Mouse (Mus musculus) 3134 (cell line): ENCODE results near the gene Insig1.
A peak's percentile ranks its signal among the peaks of the same experiment; 100 is the strongest.

Experiments used
- DNase-seq: peaks from one replicate; pipeline ENCODE4 v3.0.0-alpha.2; 2011; ENCODE audit warnings: low spot score; ENCODE audit not compliant: insufficient read length; ENCODE audit errors: extremely low read depth

Insig1 gene

DNA sequence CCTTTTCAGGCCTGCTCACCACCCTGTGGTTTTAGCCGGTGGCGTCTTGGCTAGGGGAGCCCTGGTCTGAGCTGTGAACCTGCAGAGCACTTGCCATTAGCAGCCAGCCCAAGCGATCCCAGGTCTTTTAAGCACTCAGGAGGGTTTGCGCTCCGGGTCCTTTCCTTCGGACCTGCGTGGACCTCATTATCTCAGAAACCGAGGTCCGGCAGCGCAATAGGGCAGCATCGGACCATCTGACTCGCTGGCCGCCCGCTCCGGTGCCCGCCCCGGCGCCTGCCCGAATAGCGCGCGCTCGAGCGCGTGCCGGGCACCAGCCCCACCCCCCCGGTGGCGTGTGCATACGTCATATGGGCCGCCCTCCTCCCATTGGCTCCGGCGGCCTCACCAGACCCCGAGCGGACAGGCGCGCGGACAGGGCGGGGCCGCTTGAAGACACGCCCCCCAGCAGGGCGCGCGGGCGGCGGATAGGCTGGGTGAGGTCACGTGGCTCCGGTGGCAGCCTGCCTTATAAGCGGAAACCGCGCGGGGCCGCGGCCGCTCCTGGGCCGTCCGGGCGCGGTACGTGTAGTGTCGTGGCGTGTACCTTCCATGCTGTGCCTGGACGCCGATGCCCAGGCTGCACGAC, at the start of gene Insig1:
Gene Insig1 (plus strand): TSS at position 536 of the 628 bp plus-strand sequence.
- peak; percentile 96 for DNase-seq

DNA sequence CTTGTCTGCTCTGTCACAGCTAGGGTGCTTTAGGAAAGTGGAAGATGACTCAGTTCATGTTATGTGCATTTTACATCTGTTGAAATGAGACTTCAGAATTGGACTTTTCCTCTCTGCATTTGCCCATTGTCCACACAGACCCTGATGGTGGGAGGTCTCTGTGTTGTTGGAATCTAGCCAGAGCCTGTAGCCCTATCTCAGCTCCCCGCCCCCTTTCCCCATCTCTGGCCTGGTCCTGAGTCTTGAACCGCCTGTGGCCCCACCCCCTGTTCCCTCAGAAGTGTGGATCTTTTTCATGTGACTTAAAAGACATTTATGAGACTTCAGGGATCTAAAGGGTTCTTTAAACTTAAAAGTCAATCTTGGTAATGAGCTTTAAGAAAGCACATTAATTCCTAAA, 47.7 kb upstream of the Insig1 start:
- DNase-seq: no peak

DNA sequence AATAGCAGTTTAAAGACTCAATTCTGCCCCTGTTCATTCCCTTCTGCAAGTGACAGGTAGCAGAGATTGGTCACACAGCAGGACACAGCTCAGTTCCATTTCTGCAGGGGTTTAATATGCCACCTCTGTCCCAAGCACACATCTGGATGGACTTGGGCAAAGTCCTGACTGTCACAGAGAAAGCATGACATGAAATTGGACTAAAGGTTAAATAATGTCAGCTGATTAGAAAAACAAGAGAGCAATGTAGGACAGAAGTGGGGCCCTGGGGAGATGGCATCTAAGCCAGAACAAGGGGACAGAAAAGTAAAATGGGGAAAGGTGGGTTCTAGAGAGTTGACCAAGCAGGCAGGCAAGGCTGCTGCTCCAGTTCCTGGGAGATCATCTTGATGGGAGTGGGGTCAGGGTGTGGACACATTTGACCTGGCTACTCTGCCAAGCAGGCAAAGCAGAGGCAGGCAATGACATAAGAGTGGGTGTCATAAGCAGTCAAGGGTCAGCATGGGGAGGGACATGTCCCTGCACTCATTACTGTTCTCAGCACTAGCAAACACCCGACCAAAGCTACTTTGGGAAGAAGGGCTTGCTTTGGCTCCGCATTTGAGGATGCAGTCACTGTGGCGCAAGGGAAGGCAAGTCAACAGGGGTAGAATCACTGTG, 39.5 kb upstream of the Insig1 start:
- DNase-seq: no peak

DNA sequence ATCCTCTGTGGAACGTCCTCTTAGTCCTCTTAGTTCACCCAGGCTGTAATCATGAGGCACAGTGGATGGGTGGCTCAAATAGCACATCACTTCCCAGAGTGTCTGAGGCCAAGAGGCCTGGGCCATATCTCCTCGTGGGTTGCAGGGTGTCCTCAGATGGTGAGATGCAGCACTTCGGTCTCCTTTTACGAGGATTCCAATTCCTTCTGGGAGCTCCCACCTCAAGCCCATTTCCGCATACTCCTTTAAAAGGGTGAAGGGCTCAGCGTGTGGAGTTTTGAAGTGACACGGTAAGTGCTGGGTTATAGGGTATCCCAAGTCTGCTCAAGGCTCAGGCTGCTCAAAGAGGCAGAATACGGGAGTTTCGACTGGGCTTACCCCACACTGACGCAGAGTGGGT, 38.3 kb upstream of the Insig1 start:
- DNase-seq: no peak

DNA sequence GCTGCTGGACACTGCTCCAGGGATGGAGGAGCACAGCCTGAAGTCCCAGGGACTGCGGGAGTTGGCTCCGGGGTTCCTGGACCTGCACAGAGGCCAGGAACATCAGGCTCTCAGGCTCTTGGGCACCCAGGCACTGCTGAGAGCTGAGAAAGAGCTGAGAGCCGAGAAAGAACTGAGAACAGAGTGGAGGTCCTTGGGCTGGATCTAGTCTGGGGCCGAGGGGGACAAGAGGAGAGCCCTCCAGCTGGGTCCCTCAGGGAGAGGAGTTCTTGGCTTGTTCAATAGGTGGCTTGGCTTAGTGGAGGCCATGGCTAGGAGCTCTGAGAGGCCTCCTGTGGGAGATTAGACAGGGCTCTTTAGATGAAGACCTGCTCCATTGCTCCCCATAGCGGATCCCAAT, 37.9 kb upstream of the Insig1 start:
- DNase-seq: no peak

DNA sequence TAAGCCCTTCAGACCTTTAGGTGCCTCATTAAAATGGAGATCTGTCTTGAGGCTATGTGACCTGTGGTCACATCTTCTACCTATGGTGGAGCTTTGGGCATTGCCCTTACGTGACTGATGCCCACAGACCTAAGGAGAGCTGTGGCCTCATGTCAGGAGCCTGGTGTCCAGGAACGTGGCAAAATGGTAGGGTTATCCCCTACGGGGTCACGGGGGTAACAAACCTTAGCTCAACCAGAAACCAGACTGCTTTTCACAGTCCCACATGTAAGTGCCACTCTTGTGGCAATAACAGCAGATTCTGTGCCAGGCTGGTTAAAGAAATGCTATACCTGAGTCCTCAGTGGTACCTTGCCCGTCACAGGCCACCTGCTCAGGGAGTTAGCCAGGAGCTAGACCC, 37.3 kb upstream of the Insig1 start:
- no peak for DNase-seq

DNA sequence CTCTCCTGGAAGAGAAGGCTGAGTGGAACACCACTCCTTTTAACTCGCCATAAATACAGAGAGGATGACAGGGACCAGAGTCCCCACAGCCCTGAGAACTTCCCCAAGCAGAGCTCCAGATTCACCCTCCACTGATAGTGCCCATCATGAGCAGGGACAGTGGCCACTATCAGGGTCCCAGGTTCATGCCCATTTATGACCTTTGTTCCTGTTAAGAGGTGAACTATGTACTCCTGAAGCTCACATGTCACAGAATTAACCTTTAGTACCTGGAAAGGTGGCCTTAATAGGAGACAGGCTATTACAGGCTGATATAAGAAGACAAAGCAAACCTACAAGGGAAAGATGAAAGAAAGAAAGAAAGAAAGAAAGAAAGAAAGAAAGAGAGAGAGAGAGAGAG, 35.2 kb upstream of the Insig1 start:
- DNase-seq: no peak

DNA sequence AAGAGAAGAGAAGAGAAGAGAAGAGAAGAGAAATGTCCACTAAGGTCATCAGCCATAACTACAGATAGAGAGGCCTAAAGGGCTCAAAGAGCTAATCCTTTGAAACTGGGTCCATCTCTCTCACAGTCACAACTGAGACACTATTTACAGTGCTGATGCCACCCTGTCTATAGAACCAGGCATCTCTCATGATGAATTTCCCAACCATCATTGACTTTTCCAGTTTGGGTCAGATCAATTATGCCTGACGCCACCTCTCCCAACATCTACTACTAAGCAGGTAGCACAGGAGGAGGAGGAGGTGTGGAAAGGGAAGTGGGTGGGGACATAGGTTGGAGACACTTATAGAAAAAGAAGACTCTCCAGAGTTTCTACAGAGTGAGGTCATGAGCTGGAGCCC, 34.6 kb upstream of the Insig1 start:
- DNase-seq: no peak

DNA sequence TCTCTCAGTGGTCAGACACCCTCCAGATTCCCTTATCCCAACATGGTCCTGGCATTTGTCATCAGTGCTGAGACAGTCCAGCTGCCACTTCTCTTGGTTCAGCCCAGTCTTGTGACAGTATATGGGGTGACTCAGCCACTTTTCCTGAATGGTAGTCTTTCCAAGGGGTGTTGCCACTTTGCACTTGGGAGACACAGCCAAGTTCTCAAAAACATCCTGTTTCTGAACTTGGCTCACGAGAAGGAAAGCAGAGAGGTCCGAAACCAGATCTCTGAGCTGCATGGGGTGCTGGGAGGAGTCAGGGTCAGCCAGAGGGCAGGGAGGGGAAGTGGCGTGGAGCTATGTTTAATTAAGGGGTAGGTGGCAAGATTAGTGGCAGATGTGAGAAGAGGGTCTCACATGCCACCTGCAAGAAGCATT, 34.0 kb upstream of the Insig1 start:
- DNase-seq: peak; percentile 78

DNA sequence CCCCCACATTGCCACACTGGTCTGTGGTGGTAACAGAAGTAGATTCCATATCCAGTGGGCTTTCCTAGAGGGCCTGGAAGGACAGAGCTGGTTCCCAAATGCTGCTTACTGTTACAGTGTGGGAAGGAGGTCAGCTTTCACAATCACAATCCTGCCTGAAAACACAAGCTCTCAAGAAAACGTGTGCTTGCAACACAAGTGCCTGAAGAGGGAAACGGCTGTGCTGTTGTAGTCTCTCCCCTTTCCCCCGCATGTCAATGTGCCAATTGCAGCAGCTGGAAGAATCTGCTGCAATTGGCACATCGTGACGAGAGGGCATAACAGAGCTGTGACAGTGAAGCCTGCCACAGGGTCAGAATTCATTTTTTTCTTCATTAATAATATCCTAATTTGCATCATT, 33.5 kb upstream of the Insig1 start:
- no peak for DNase-seq

DNA sequence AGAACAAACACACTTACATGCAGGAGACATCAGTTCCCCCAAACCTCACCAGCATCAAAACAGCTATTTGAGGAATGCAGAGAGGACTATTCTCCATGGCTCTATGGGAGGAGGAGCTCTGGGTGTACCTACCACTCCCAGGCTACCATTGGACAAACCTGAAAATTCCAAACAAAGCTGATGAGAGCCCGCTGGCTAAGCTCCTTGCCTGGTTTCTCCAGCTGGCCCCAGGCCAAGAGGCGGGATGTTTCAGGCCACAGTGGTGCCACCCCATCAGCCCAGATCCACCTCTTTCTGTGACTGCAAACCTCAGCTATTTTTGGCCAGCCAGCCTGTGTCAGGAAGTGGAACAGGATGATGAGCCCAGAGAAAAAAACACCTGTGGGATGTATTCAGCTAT, 33.0 kb upstream of the Insig1 start:
- peak; percentile 85 for DNase-seq

DNA sequence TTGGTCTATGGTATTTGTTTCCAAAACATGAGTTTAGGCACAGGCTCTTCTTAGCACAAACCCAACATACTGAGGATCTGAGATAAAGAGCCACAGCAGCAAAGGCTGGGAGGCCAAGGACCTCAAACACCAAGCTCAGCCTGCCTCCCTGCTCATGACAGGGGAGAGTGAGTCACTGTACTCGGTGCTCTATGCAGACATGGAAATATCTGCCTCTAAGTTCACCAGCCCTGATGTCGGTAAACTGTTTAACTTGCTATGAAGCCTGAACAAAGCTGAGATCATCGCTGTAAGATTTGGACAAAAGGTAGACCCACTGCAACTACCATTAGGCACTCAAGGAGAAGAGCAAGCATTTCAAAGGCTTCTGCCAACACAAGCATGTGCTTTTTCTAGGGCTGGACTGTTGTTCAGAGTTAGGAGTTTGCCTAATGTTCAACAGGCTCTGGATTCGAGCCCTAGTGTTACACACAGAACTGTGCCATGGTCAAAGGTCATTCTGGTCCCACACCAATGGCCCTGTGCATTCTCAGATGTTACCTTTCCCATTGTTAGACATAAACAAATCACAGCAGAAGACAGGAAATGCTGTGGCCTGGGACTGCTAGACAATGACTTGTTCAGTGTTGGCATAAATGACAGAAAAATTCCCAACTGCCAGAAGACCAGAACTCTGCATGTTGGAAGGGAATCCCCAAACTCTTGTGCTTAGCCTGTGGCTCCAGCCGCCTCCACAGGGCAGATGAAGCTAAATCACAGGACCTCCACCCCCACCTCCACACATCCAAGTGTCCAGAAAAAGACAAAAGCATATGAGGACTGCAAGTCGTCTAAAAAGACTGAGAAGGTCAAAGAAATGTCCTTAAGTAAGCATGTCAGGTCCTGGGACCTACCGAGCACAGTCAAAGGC, 31.2 kb upstream of the Insig1 start:
- DNase-seq: peak; percentile 6

DNA sequence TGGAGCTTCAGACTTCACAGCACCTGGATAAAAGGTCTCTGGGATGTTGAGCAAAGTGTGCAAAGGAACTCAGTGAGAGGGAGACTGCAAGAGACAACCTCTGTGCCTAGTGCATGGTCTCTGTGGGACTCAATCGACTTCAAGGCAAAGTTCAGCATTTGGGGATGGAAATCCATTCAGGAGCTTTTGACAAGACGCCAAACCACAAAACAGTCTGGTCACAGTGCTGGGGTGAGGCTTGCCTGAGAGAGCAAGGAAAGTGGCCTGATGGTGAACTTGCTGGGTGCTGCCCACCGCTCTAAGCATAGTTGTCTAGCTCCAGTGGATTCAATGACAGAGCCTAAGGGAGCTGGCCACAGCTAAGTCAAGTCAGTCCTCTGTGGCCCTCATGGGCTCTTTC, 30.4 kb upstream of the Insig1 start:
- no peak for DNase-seq

DNA sequence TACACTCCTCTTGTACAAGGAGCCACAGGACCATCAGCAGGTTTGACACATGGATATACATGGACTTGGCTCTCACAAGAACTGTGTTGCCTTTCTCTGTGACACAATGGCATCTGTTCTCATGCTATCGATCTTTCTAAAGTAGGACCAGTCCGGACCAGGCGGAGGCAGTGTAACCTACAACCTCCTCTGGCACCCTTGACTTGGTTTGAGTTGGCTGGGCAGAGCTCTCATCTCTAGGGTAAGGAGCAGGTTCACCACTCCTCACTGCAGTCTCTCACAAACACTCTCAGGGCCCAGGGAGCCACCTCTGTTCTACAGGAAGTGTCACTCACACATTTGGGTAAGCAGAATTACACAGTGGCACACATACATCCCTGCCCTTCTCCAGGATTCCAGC, 29.1 kb upstream of the Insig1 start:
- no peak for DNase-seq

DNA sequence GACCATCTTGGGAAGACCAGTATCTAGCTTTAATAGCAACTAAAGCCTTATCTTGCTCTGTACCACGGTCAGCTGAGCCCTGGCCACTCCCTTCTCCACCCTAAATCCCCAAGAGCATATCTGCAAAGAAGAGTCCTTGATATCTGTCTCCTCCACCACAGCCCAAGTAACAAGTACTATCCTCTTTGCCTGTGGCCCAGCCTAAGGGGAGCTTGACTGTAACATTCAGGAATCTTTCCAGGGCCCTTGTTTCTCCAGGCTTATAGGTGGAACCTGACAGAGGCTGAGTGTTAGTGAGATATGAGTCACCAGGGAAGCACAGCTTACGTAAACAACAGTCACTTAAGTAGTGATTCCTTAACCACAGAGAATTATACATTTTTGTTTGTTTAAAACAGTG, 28.4 kb upstream of the Insig1 start:
- DNase-seq: peak; percentile 47

DNA sequence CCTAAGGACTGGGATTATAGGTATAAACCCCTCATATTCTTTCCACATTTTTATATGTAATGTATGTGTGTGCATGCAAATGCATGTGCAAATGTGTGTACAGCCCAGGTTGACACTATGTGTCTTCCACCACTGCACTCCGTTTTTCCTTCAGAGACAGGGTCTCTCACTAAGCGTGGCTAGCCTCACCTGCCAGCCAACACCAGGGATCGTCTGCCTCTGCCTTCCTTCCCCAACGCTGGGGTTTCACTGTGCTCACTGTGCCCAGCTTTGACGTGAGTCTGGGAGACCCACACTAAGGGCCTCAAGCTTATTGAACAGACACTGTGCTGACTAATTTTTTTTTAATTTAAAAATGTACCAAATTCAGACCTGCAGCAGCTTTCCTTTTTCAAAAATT, 27.8 kb upstream of the Insig1 start:
- no peak for DNase-seq

DNA sequence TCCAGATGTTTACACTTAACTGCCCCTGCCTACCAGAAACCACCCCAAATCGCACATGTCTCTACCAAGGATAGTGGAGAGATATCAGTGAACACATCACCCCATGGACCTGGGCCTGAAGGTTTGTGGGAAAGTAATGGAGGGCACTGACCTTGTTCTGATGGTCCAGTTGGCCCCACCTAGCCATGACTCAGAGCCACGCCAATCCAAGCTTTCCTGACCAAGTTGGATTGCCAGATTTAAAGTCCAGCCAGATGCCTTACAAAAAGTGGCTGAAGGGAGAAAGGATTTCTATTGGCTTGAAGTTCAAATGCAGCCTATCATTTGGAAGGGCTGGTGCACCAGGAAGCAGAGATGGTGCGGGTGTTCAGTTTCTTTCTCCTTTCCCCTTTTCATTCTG, 24.2 kb upstream of the Insig1 start:
- DNase-seq: no peak

DNA sequence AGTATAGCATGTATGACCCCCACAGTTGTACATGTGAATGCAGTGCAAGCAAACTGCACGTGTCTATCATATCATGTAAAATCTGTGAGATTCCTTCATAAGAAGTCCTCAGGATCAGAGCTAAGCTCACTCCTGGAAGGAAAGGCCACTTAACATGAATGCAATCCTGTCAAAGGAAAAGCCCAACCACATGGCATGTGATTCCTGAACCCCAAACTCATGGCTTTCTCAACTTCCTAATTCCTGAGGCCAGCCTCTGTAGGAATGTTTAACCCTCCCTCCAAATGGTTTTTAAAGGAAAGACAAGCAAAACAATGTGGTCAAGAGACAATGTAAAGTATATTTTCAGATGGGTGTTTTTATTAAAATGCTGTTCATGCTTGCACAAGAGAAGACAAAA, 23.2 kb upstream of the Insig1 start:
- no peak for DNase-seq

DNA sequence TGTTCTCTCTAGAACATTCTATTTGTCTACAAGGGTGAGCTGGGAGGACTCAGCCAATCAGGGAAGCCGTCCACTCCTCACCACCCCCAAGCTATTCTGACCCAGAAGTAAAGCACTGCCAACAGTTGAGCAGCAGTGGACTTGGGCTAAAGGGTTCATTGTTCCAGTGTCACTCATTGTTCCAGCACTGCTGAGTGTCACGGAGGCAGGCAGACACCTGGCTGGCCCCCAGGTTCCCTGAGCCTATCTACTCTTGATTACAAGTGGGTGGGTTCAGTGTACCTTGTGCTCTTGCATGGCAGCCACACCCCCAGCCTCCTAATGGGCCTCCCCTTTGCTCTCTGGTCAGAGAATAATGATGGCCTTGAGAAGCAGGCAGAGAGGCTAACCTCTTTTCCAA, 15.7 kb upstream of the Insig1 start:
- no peak for DNase-seq

DNA sequence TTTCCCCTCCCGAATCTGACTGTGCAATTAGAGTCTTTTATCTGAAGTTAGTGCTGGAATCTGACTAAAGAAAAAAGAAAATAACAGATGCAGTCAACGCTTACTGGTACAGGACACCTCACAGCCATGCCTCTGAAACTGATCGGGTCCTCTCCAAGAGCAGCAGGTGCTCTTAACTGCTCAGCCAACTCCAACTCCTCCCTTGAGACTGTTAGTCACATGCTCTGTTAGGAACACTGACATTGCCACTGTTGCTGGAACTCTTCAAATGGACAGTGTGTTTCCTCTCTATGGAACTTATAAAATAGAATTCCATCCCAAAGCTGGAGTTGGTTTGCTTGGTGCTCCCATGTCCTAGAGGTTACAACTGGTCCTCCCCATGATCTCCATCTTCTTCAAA, 14.3 kb upstream of the Insig1 start:
- DNase-seq: no peak

DNA sequence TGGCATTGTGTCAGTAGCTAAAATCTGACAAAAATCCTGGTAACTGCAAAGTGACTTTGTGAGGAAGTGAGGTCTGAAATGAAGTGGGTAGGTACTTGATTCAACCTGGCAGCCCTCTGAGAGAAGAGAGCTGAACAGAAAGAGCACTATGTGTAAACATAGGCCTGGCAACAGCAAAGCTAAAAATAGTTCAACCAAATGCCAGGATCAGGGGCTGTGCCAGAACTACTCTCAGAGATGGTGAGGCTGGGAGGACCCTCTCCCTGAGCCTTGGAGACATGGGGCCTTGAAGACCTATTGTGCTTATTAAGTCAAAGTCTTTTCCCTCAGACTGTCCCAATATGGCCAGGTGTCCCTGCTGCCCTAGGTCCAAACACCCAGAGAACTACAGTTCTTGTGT, 10.7 kb upstream of the Insig1 start:
- no peak for DNase-seq

DNA sequence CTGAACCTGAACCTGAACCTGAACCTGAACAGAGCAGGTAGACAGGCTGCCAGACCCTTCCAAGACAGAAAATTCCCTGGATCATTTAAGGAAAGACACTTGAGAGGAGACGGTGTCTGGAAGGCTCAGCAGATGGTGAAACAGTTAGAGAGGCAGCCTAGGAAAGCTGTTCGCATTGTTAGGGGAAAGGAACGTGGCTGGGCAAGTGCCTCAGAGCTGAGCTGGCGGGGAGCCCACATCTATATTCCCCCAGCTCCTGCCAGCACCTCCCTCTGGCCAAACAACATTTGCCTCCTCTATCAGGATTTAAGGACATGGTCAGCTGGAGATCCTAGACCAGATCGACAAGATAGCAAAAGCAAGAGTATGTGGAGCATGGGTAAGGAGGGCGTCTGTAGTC, 10.2 kb upstream of the Insig1 start:
- no peak for DNase-seq
